In genomic region chr10:93023295-93023694, GRCm38 (mm10) we compare ENCODE assay signal across 15 mouse cellular contexts. TPM values are rescaled to one million over a fixed set of nuclear protein-coding genes. Genes with fewer than 3 reads are reported as not detected.
"Had no signal": no experiment of that assay in that cellular context is flagged by ENCODE, and none has a peak within 500 bp of the region (broad histone marks: within the 10 kb centered on the region; RNA-seq: fewer than 3 reads in every experiment).

No protein-coding gene starts in this region.

- H3K9ac ChIP-seq: neural tube, embryonic 13.5 days; neural tube, embryonic 15.5 days; stomach, embryonic 15.5 days had no signal

- H3K9me3 ChIP-seq: neural tube, embryonic 13.5 days; neural tube, embryonic 15.5 days; stomach, embryonic 15.5 days had no signal

- H3K36me3 ChIP-seq: neural tube, embryonic 13.5 days; neural tube, embryonic 15.5 days; stomach, embryonic 15.5 days had no signal

- H3K4me1 ChIP-seq: neural tube, embryonic 13.5 days; neural tube, embryonic 15.5 days; stomach, embryonic 15.5 days had no signal

- H3K27me3 ChIP-seq: neural tube, embryonic 13.5 days; neural tube, embryonic 15.5 days; stomach, embryonic 15.5 days had no signal

- H3K27ac ChIP-seq: neural tube, embryonic 13.5 days; neural tube, embryonic 15.5 days; stomach, embryonic 15.5 days; stomach, postnatal 0 days had no signal

- H3K4me2 ChIP-seq: neural tube, embryonic 13.5 days; neural tube, embryonic 15.5 days; stomach, embryonic 15.5 days had no signal

- DNase-seq: retina, postnatal 1 day; right cerebral cortex, adult 18-20 months; right cerebral cortex, postnatal 14 days; right cerebral cortex, postnatal 25 days; right cerebral cortex, postnatal 4 days; thymus, adult 18-20 months; thymus, adult 2 months; thymus, postnatal 14 days; thymus, postnatal 25 days; thymus, postnatal 36 days; thymus, postnatal 4 days had no signal

- H3K4me3 ChIP-seq: neural tube, embryonic 13.5 days; neural tube, embryonic 15.5 days; stomach, embryonic 15.5 days had no signal

RNA-seq across cellular contexts. Expression of gene Cfap54, which starts 58.1 kb away (rescaled TPM):
- polyA plus RNA-seq: stomach, postnatal 0 days had no signal
